Mouse (Mus musculus): ENCODE measurements around the gene Ephb4. TPM values are rescaled to one million over a fixed set of nuclear protein-coding genes. Genes with fewer than 3 reads are reported as not detected.

Gene Ephb4
- polyA plus RNA-seq, 1 experiment from 2014 or later: 40.5 TPM

- no peaks in the 10 kb centered on the region for H3K36me3 ChIP-seq (ENCODE audit: control insufficient read depth, insufficient read depth, low read length)
- H3K4me1 ChIP-seq (ENCODE audit: control insufficient read depth in 2 of 2, insufficient read depth in 2 of 2, low read length in 2 of 2): no peaks in the 10 kb centered on the region
- H3K4me2 ChIP-seq (ENCODE audit: low read length): no peak overlapping the region
- H3K4me3 ChIP-seq (ENCODE audit: control insufficient read depth in 1 of 2, insufficient read depth in 1 of 2, low read depth in 1 of 2, low read length in 2 of 2): no peak overlapping the region
- H3K9me3 ChIP-seq (ENCODE audit: control insufficient read depth, low read length): no peaks in the 10 kb centered on the region
- no peaks in the 10 kb centered on the region for H3K27me3 ChIP-seq (ENCODE audit: control insufficient read depth, insufficient read depth, low read length)
- WGBS: 83% methylated on average over 7 of the region's 7 CpGs
- no peak overlapping the region for H3K9ac ChIP-seq (ENCODE audit: low read length)
- H3K27ac ChIP-seq (replicated peaks in 1 of 2; ENCODE audit: control insufficient read depth in 1 of 2, insufficient read depth in 1 of 2, low read depth in 2 of 2, low read length in 2 of 2): no peak overlapping the region
- no peak for ATAC-seq (ENCODE audit: insufficient number of reproducible peaks, insufficient read depth, low FRiP score, low read depth)
These were observed 36.8 kb downstream of the Ephb4 start for GRCm38 (mm10) chr5:137386712-137387111.

- Histone ChIP-seq H3K36me3 (ENCODE audit: control insufficient read depth, insufficient read depth, low read length) (no peaks in the 10 kb centered on the region), H3K9me3 (ENCODE audit: control insufficient read depth, low read length) (no peaks in the 10 kb centered on the region), H3K4me2 (ENCODE audit: low read length) (no peak overlapping the region), H3K27me3 (ENCODE audit: control insufficient read depth, insufficient read depth, low read length) (no peaks in the 10 kb centered on the region), H3K4me1 (ENCODE audit: control insufficient read depth in 2 of 2, insufficient read depth in 2 of 2, low read length in 2 of 2) (no peaks in the 10 kb centered on the region), H3K4me3 (ENCODE audit: control insufficient read depth in 1 of 2, insufficient read depth in 1 of 2, low read depth in 1 of 2, low read length in 2 of 2) (no peak overlapping the region), H3K9ac (ENCODE audit: low read length) (no peak overlapping the region), H3K27ac (replicated peaks in 1 of 2; ENCODE audit: control insufficient read depth in 1 of 2, insufficient read depth in 1 of 2, low read depth in 2 of 2, low read length in 2 of 2) (no peak overlapping the region)
- no peak for ATAC-seq (ENCODE audit: insufficient number of reproducible peaks, insufficient read depth, low FRiP score, low read depth)
- WGBS: 69% methylated on average over 8 of the region's 8 CpGs
These were observed 41.7 kb downstream of the Ephb4 start for GRCm38 (mm10) chr5:137391641-137392040.

GRCm38 (mm10) chr5:137394456-137394855, 44.5 kb downstream of the Ephb4 start:
- Histone ChIP-seq H3K4me2 (ENCODE audit: low read length) (no peak overlapping the region), H3K4me3 (ENCODE audit: control insufficient read depth in 1 of 2, insufficient read depth in 1 of 2, low read depth in 1 of 2, low read length in 2 of 2) (no peak overlapping the region), H3K4me1 (ENCODE audit: control insufficient read depth in 2 of 2, insufficient read depth in 2 of 2, low read length in 2 of 2) (no peaks in the 10 kb centered on the region), H3K9ac (ENCODE audit: low read length) (no peak overlapping the region), H3K36me3 (ENCODE audit: control insufficient read depth, insufficient read depth, low read length) (no peaks in the 10 kb centered on the region), H3K9me3 (ENCODE audit: control insufficient read depth, low read length) (no peaks in the 10 kb centered on the region), H3K27me3 (ENCODE audit: control insufficient read depth, insufficient read depth, low read length) (peaks cover 4% of the 10 kb centered on the region; the same call in 1 of the 2 replicates), H3K27ac (replicated peaks in 1 of 2; ENCODE audit: control insufficient read depth in 1 of 2, insufficient read depth in 1 of 2, low read depth in 2 of 2, low read length in 2 of 2) (no peak overlapping the region)
- 37% methylated on average over 7 of the region's 7 CpGs for WGBS
- no peak for ATAC-seq (ENCODE audit: insufficient number of reproducible peaks, insufficient read depth, low FRiP score, low read depth)

- ATAC-seq (ENCODE audit: insufficient number of reproducible peaks, insufficient read depth, low FRiP score, low read depth): no peak
- Histone ChIP-seq H3K36me3 (ENCODE audit: control insufficient read depth, insufficient read depth, low read length) (no peaks in the 10 kb centered on the region), H3K27ac (replicated peaks in 1 of 2; ENCODE audit: control insufficient read depth in 1 of 2, insufficient read depth in 1 of 2, low read depth in 2 of 2, low read length in 2 of 2) (no peak overlapping the region), H3K4me3 (ENCODE audit: control insufficient read depth in 1 of 2, insufficient read depth in 1 of 2, low read depth in 1 of 2, low read length in 2 of 2) (no peak overlapping the region), H3K4me2 (ENCODE audit: low read length) (no peak overlapping the region), H3K9ac (ENCODE audit: low read length) (no peak overlapping the region), H3K4me1 (ENCODE audit: control insufficient read depth in 2 of 2, insufficient read depth in 2 of 2, low read length in 2 of 2) (no peaks in the 10 kb centered on the region), H3K9me3 (ENCODE audit: control insufficient read depth, low read length) (no peaks in the 10 kb centered on the region), H3K27me3 (ENCODE audit: control insufficient read depth, insufficient read depth, low read length) (no peaks in the 10 kb centered on the region)
- WGBS: 87% methylated on average over 2 of the region's 2 CpGs
These were observed 54.2 kb downstream of the Ephb4 start for GRCm38 (mm10) chr5:137404081-137404480.

GRCm38 (mm10) chr5:137409451-137409850, 59.5 kb downstream of the Ephb4 start:
- Histone ChIP-seq H3K27ac (replicated peaks in 1 of 2; ENCODE audit: control insufficient read depth in 1 of 2, insufficient read depth in 1 of 2, low read depth in 2 of 2, low read length in 2 of 2) (no peak overlapping the region), H3K4me1 (ENCODE audit: control insufficient read depth in 2 of 2, insufficient read depth in 2 of 2, low read length in 2 of 2) (no peaks in the 10 kb centered on the region), H3K36me3 (ENCODE audit: control insufficient read depth, insufficient read depth, low read length) (no peaks in the 10 kb centered on the region), H3K9me3 (ENCODE audit: control insufficient read depth, low read length) (no peaks in the 10 kb centered on the region), H3K4me3 (ENCODE audit: control insufficient read depth in 1 of 2, insufficient read depth in 1 of 2, low read depth in 1 of 2, low read length in 2 of 2) (no peak overlapping the region), H3K9ac (ENCODE audit: low read length) (no peak overlapping the region), H3K27me3 (ENCODE audit: control insufficient read depth, insufficient read depth, low read length) (no peaks in the 10 kb centered on the region), H3K4me2 (ENCODE audit: low read length) (no peak overlapping the region)
- ATAC-seq (ENCODE audit: insufficient number of reproducible peaks, insufficient read depth, low FRiP score, low read depth): no peak
- WGBS: 66% methylated on average over 6 of the region's 6 CpGs

GRCm38 (mm10) chr5:137410066-137410465, 60.2 kb downstream of the Ephb4 start:
- Histone ChIP-seq H3K4me3 (ENCODE audit: control insufficient read depth in 1 of 2, insufficient read depth in 1 of 2, low read depth in 1 of 2, low read length in 2 of 2) (no peak overlapping the region), H3K4me2 (ENCODE audit: low read length) (no peak overlapping the region), H3K9ac (ENCODE audit: low read length) (no peak overlapping the region), H3K36me3 (ENCODE audit: control insufficient read depth, insufficient read depth, low read length) (no peaks in the 10 kb centered on the region), H3K27ac (replicated peaks in 1 of 2; ENCODE audit: control insufficient read depth in 1 of 2, insufficient read depth in 1 of 2, low read depth in 2 of 2, low read length in 2 of 2) (no peak overlapping the region), H3K27me3 (ENCODE audit: control insufficient read depth, insufficient read depth, low read length) (no peaks in the 10 kb centered on the region), H3K4me1 (ENCODE audit: control insufficient read depth in 2 of 2, insufficient read depth in 2 of 2, low read length in 2 of 2) (no peaks in the 10 kb centered on the region), H3K9me3 (ENCODE audit: control insufficient read depth, low read length) (no peaks in the 10 kb centered on the region)
- 73% methylated on average over 3 of the region's 3 CpGs for WGBS
- no peak for ATAC-seq (ENCODE audit: insufficient number of reproducible peaks, insufficient read depth, low FRiP score, low read depth)

- Histone ChIP-seq H3K9ac (ENCODE audit: low read length) (no peak overlapping the region), H3K36me3 (ENCODE audit: control insufficient read depth, insufficient read depth, low read length) (no peaks in the 10 kb centered on the region), H3K9me3 (ENCODE audit: control insufficient read depth, low read length) (no peaks in the 10 kb centered on the region), H3K27ac (replicated peaks in 1 of 2; ENCODE audit: control insufficient read depth in 1 of 2, insufficient read depth in 1 of 2, low read depth in 2 of 2, low read length in 2 of 2) (no peak overlapping the region), H3K4me1 (ENCODE audit: control insufficient read depth in 2 of 2, insufficient read depth in 2 of 2, low read length in 2 of 2) (no peaks in the 10 kb centered on the region), H3K4me3 (ENCODE audit: control insufficient read depth in 1 of 2, insufficient read depth in 1 of 2, low read depth in 1 of 2, low read length in 2 of 2) (no peak overlapping the region), H3K4me2 (ENCODE audit: low read length) (no peak overlapping the region), H3K27me3 (ENCODE audit: control insufficient read depth, insufficient read depth, low read length) (no peaks in the 10 kb centered on the region)
- 86% methylated on average over 3 of the region's 3 CpGs for WGBS
- ATAC-seq (ENCODE audit: insufficient number of reproducible peaks, insufficient read depth, low FRiP score, low read depth): no peak
These were observed 60.6 kb downstream of the Ephb4 start for GRCm38 (mm10) chr5:137410549-137410948.

DNA sequence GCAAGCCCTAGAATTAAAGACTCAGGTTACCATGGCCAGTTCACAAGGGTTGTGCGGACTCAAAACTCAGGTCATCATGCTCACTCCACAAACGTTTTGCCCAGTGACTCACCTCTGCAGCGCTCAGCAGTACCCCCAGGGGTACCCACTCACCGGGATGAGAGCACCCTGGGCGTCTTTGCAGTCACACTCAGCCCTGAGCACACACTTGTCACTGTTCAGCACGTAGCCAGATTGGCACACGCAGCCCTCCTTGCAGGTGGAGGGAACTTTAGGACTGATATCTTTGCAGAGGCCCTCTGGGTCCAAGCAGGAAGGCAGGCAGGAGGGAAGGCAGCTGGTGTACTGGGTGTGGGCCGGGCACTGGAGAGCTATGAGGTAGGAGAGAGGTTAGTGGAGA, 61.3 kb downstream of the Ephb4 start:
- Histone ChIP-seq H3K4me3 (ENCODE audit: control insufficient read depth in 1 of 2, insufficient read depth in 1 of 2, low read depth in 1 of 2, low read length in 2 of 2) (no peak overlapping the region), H3K36me3 (ENCODE audit: control insufficient read depth, insufficient read depth, low read length) (no peaks in the 10 kb centered on the region), H3K27ac (replicated peaks in 1 of 2; ENCODE audit: control insufficient read depth in 1 of 2, insufficient read depth in 1 of 2, low read depth in 2 of 2, low read length in 2 of 2) (no peak overlapping the region), H3K4me1 (ENCODE audit: control insufficient read depth in 2 of 2, insufficient read depth in 2 of 2, low read length in 2 of 2) (no peaks in the 10 kb centered on the region), H3K9me3 (ENCODE audit: control insufficient read depth, low read length) (no peaks in the 10 kb centered on the region), H3K4me2 (ENCODE audit: low read length) (no peak overlapping the region), H3K27me3 (ENCODE audit: control insufficient read depth, insufficient read depth, low read length) (no peaks in the 10 kb centered on the region), H3K9ac (ENCODE audit: low read length) (no peak overlapping the region)
- 63% methylated on average over 8 of the region's 8 CpGs for WGBS
- ATAC-seq (ENCODE audit: insufficient number of reproducible peaks, insufficient read depth, low FRiP score, low read depth): no peak

Measured in heart, embryonic 14.5 days (tissue).